Mouse (Mus musculus) thymus, adult 2 months (tissue): ENCODE measurements around the gene Trim33.

Experiments used
- CTCF ChIP-seq: fragments of 200-500 bp; IDR thresholded peaks from 2 replicates; pipeline ENCODE4 v1.5.1; 2012; ENCODE audit warnings: mild to moderate bottlenecking, control low read depth, low read length, moderate library complexity, borderline replicate concordance; ENCODE audit not compliant: control insufficient read depth, poor library complexity, insufficient read depth; ENCODE audit errors: extremely low read depth
- POLR2A ChIP-seq: fragments of 200-500 bp; IDR thresholded peaks from 2 replicates; pipeline ENCODE4 v1.6.1; 2012; ENCODE audit warnings: mild to moderate bottlenecking, low read length, control low read depth, moderate library complexity; ENCODE audit not compliant: control insufficient read depth, poor library complexity, insufficient read depth; ENCODE audit errors: extremely low read depth

- TF ChIP-seq CTCF (no peak), POLR2A (no peak)
These were observed 35.6 kb upstream of the Trim33 start for GRCm38 (mm10) chr3:103243491-103243890.
